Mouse (Mus musculus) frontal cortex, postnatal 25 days (tissue): ENCODE measurements around the gene Zc3h15.
"Not testable (repeated sequence)": the region's sequence is repeated elsewhere in the genome, so short reads cannot be mapped to it uniquely, and the experiment has no call there.

Experiments
- DNase-seq, 2 experiments: peaks; one replicate each; pipeline ENCODE4 v3.0.0; 2022; ENCODE audit warnings: low spot score in 2 of 2

Gene Zc3h15

GRCm38 (mm10) chr2:83644276-83645252 lies at the start of gene Zc3h15:
TSS of gene Zc3h15 (plus strand) at chr2:83644435.
- DNase-seq = peak; percentile 87 to 88

GRCm38 (mm10) chr2:83620558-83621367 lies 23.5 kb upstream of the Zc3h15 start:
- no peak for DNase-seq

- DNase-seq = no peak
Measured at GRCm38 (mm10) chr2:83621511-83621910, 22.7 kb upstream of the Zc3h15 start.

DNA sequence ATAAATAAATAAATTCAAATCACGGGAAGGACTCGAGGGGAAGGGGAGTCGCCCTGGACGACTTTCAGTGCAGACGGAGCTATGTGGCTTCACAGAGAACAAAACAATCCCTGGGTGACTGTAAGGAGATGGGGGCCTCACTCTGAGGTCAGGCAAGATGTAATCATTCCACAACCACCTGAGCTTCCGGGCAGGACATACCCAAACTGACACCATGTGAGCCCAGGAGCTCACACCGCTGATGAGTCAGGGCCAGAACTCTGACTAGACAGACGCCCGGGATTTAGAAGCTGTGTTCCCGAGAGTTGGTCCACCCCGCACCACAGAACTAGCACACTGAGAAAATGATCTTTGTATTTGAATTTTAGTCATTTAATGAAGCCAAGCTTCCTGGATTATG lies 21.4 kb upstream of the Zc3h15 start:
- no peak for DNase-seq

GRCm38 (mm10) chr2:83624045-83624444 lies 20.2 kb upstream of the Zc3h15 start:
- no peak for DNase-seq

DNA sequence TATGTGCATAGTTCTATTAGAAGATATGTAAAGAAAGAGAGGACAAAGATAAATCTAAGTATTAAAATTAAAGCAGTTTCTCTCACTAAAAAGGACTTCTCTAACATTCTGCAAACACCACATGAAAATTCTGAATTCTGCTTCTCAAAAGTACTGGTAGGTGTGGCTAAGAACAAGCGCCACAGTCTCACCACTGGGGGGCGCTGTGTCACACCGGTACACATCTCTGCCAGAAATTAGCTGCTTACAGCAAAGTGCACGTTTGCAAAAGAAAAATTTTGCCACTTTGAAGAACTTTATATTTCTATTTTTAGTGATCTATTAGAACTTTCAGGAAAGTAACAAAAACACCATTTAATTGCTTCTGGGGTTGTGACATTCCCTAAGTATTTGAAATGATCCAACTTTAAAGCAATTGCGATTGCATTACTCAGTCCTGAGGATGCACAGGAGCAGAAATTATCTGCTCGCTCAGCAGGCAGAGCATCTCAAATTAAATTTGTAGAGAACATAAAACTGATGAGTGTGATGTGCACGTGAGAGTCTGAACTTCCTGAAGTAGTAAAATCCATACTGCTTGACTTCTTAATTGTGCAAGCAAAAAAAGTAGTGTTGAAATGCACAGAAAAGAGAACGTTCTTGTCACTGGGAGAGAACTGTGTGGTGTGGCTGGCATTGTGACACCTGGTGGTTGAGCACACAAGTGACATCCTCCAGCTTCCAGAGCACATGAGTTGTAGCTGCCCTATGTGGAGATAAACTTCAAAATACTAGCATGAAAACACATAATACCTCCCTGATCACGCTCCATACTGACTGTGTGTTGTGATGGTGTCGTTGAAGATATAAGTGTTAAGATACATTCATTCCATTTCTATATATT lies 18.8 kb upstream of the Zc3h15 start:
- DNase-seq = peak; percentile 37 to 50

GRCm38 (mm10) chr2:83626881-83627280 lies 17.4 kb upstream of the Zc3h15 start:
- DNase-seq = no peak

GRCm38 (mm10) chr2:83627495-83627894 lies 16.7 kb upstream of the Zc3h15 start:
- no peak for DNase-seq

DNA sequence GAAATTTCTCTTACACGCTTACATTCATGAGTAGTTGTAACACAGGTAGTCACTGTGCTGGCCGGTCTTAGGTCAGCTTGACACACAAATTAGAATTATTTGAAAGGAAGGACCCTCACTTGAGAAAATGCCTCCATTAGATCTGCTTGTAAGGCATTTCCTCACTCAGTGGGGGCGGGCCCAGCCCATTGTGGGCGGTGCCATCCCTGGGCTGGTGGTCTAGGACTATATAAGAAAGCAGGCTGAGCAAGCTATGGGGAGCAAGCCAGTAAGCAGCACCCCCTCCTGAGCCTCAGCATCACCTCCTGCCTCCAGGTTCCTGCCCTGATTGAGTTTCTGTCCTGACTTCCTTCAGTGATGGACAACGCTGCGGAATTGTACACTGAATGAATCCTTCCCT lies 16.3 kb upstream of the Zc3h15 start:
- no peak for DNase-seq

DNA sequence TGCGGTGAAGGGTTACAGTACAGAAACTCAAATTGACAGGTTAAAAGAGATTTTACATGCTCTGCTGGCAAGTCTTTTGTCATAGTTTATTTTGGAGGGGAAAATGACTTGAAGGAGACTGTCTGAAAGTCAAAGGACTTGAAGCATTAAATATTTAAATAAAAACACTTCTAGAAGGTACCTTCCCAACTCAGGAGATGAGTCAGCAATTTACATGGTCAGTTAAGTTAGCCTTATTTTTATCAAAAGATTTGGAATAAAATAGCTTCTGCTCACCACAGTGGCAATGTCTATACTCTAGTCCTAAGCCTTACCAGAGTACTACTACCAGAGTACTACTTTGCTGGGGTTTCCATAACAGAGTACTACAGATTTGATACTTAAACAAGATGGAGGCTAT lies 2.2 kb upstream of the Zc3h15 start:
- DNase-seq = no peak

DNA sequence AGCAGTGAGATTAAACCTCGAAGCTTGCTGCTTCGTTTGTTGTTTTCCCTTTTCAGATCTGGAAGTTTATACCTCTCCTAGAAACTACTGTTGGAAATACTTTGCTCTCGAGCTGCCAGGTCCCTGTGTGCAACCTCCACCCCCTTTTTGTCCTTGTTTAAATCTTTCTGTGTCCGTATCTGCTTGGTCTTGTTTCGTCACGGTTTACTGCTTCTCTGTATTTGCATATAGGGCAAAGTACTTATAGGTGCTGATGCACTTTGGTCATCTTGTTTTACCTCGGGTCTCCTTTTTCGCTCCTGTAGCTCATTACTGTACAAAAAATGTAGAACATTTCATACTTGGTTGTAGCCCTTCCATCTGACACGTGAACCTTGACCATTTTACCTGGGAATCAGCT lies 4.7 kb downstream of the Zc3h15 start:
- DNase-seq = no peak

- no peak for DNase-seq
Measured at GRCm38 (mm10) chr2:83652606-83653005, 8.4 kb downstream of the Zc3h15 start.

DNA sequence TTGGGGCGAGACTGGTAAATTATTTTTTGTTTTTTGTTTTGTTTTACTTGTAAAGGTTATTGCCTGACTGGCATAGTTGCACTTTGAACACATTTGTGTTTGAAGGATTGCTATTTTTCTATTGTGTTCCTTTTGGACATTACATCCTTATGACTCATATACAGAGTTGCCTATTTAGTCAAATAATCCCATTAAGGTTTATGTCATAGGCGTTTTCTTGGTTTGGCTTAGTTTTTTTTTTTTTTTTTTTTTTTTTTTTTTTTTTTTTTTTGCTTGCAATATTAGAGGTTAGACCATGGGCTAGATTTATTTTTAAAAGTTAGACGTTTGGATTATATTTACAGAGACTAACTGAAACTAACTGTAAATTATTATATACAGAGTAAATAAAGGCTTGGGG lies 15.0 kb downstream of the Zc3h15 start:
- no peak for DNase-seq

DNA sequence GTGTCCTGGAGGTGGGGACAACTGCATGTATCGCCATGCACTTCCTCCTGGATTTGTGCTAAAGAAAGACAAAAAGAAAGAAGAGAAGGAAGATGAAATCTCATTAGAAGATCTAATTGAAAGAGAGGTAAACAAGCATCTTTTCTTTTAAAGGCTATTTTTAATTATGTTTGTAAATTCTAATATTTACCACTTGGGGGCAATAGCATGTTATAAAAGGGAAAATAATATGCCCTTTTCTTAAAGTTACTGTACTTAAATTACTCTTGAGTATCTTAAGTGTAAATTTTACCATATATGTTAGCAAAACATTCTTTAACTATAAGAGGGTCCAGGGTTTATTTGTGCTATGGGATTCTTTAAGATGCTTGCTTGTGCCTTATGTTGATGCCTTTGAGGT lies 15.9 kb downstream of the Zc3h15 start:
- no peak for DNase-seq

DNA sequence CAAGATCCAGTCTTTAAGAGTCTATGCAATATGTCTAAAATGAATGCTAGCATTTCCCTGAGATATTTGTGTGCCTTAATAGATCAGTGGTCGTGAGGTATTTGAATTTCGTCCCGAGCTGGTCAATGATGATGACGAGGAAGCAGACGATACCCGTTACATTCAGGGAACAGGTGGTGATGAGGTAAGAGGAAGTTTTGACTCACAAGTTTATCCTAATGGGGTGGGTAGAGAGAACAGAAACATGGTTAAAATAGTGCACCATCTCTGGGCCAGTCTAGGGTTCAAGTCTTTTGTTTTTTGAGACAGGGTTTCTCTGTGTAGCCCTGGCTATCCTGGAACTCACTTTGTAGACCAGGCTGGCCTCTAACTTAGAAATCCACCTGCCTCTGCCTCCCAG lies 17.1 kb downstream of the Zc3h15 start:
- no peak for DNase-seq

DNA sequence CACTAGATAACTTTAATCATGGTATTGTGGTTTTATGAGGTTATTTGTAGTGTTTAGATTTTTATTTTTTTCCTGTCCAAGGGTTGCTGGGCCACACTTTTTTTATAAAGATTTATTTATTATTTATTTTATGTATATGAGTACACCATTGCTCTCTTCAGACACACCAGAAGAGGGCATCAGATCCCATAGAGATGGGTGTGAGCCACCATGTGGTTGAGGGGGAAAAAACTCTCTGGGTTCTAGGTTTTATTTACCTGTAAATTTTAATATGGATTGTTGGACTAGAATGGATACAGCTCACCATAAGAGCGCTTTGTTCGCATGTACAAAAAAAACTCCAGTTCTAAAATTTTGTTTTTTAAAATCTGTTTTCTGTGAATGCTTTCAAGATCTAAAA lies 20.8 kb downstream of the Zc3h15 start:
- DNase-seq = not testable (repeated sequence)

DNA sequence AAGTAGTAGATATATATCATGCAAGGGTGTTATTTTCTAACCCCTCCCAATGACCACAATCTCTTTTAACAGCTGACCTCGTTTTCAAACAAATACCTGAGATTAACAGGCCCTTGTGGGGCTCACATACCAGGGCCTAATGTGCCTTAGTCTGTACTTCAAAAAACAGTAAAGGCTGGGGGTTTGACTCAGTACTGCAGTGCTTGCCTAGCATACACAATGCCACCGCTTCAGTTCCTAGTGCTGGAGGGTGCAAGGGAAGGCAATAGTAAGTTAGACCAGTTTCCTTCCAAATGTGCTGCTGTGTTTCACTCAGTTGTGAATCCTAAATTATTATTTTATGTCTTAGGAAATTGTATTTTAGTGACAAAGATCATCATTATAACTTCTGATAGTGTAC lies 23.2 kb downstream of the Zc3h15 start:
- no peak for DNase-seq

DNA sequence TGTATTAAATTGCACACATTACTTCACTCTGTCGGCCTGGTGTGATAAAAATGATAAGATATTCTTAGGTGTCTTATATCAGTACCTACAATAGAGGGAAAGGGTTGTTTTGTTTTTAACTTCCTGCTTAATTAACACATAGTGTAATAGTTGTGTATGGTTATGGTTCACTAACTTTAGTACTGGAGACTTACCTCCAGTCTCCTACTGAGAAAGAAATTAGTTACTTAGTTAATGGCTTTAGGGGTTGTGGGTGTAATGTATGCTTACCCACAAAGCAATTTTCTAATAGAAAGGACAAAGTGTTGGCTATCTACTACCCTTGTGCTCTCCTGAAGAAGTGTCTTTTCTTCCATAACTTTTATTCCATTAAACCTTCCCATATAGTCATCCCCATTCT lies 23.8 kb downstream of the Zc3h15 start:
- no peak for DNase-seq

- DNase-seq = no peak
Measured at GRCm38 (mm10) chr2:83669988-83670387, 25.8 kb downstream of the Zc3h15 start.

DNA sequence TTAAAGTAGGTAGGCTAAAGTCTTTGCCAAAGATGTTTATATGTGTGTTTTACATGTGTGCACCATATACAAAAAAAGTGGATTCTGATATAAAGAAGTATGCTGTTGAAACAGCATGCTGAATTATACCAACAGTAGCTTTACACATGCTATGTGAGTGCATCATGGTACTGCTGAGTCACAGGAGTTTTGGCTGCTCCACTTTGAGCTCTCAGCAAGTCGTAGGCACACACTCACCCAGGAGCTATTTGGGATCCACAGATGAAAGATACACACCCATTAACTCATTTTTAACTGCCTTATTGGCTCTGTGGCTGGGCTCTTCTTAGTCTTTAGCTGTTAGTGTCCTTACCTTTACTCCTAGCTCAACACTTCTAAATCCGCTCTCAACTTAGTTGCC lies 27.6 kb downstream of the Zc3h15 start:
- no peak for DNase-seq

- no peak for DNase-seq
Measured at GRCm38 (mm10) chr2:83673067-83673466, 28.8 kb downstream of the Zc3h15 start.

GRCm38 (mm10) chr2:83673843-83674242 lies 29.6 kb downstream of the Zc3h15 start:
- DNase-seq = no peak
